Mouse (Mus musculus) MEL (cell line): ENCODE results near the gene Adgrg1. TPM values are rescaled to one million over a fixed set of nuclear protein-coding genes. Genes with fewer than 3 reads are reported as not detected.
"Not testable (repeated sequence)": the region's sequence is repeated elsewhere in the genome, so short reads cannot be mapped to it uniquely, and the experiment has no call there.

Source experiments
- DNase-seq: peaks from one replicate; pipeline ENCODE4 v3.0.0; 2011; ENCODE audit warnings: low read depth, low spot score
- H3K27ac ChIP-seq: 2 replicates; pipeline ENCODE4 v1.5.1; 2012; ENCODE audit warnings: low read depth, mild to moderate bottlenecking, control low read depth, low read length, moderate library complexity; ENCODE audit not compliant: control insufficient read depth
- H3K27me3 ChIP-seq, 2 experiments: fragments of 150-350 bp in 1 of 2; sonication (generic) in 1 of 2; 2 replicates each; pipeline ENCODE4 v1.6.1; 2012; ENCODE audit warnings: low read length in 2 of 2, mild to moderate bottlenecking in 2 of 2, improper control_type of control experiment in 1 of 2, moderate library complexity in 1 of 2; ENCODE audit not compliant: insufficient read depth in 2 of 2, control insufficient read depth in 1 of 2
- H3K36me3 ChIP-seq, 2 experiments: 2 replicates each; pipeline ENCODE4 v1.6.1; 2012 to 2014; ENCODE audit warnings: low read length in 2 of 2, improper control_type of control experiment in 1 of 2, inconsistent platforms in 1 of 2, mild to moderate bottlenecking in 1 of 2; ENCODE audit not compliant: insufficient read depth in 2 of 2, control insufficient read depth in 1 of 2
- H3K4me1 ChIP-seq, 2 experiments: fragments of 150-350 bp in 1 of 2; sonication (generic) in 1 of 2; 2 replicates each; pipeline ENCODE4 v1.6.1; 2012; ENCODE audit warnings: low read length in 2 of 2, improper control_type of control experiment in 1 of 2, mild to moderate bottlenecking in 1 of 2; ENCODE audit not compliant: insufficient read depth in 2 of 2, control insufficient read depth in 1 of 2
- H3K4me3 ChIP-seq, 2 experiments: fragments of 150-350 bp in 1 of 2; sonication (generic) in 1 of 2; 2 replicates each; pipeline ENCODE4 v1.5.1; 2012; ENCODE audit warnings: low read depth in 2 of 2, low read length in 2 of 2, mild to moderate bottlenecking in 2 of 2, moderate library complexity in 2 of 2, control low read depth in 1 of 2, improper control_type of control experiment in 1 of 2; ENCODE audit not compliant: control insufficient read depth in 1 of 2, insufficient read depth in 1 of 2
- H3K79me2 ChIP-seq: 2 replicates; pipeline ENCODE4 v1.6.1; 2012; ENCODE audit warnings: mild to moderate bottlenecking, low read length, moderate library complexity; ENCODE audit not compliant: control insufficient read depth, poor library complexity, insufficient read depth
- H3K9ac ChIP-seq: 2 replicates; pipeline ENCODE4 v1.6.1; 2012; ENCODE audit warnings: low read depth, mild to moderate bottlenecking, control low read depth, low read length, moderate library complexity; ENCODE audit not compliant: control insufficient read depth, poor library complexity, severe bottlenecking
- H3K9me3 ChIP-seq: fragments of 150-350 bp; sonication (generic); replicated peaks from 2 replicates; pipeline ENCODE4 v1.6.1; 2012; ENCODE audit warnings: mild to moderate bottlenecking, low read length, improper control_type of control experiment, moderate library complexity; ENCODE audit not compliant: insufficient read depth
- CTCF ChIP-seq, 3 experiments: IDR thresholded peaks in 2 of 3; conservative IDR thresholded peaks in 1 of 3; 2 replicates each; pipeline ENCODE4 v1.5.1; 2011 to 2012; ENCODE audit warnings: low read length in 3 of 3, low read depth in 2 of 3, mild to moderate bottlenecking in 2 of 3, improper control_type of control experiment in 1 of 3, inconsistent platforms in 1 of 3, mixed read lengths in 1 of 3, moderate library complexity in 1 of 3; ENCODE audit not compliant: control insufficient read depth in 1 of 3, insufficient read depth in 1 of 3, poor library complexity in 1 of 3, severe bottlenecking in 1 of 3
- NELFE ChIP-seq: IDR thresholded peaks from 2 replicates; pipeline ENCODE4 v1.6.1; 2011; ENCODE audit warnings: low read depth, low read length, improper control_type of control experiment
- POLR2AphosphoS2 ChIP-seq: IDR thresholded peaks from 2 replicates; pipeline ENCODE4 v1.6.1; 2011; ENCODE audit warnings: low read length, improper control_type of control experiment
- RAD21 ChIP-seq: IDR thresholded peaks from 2 replicates; pipeline ENCODE4 v1.6.1; 2011; ENCODE audit warnings: mild to moderate bottlenecking, low read depth, low read length, improper control_type of control experiment
- SMC3 ChIP-seq: IDR thresholded peaks from 2 replicates; pipeline ENCODE4 v1.6.1; 2011; ENCODE audit warnings: low read depth, low read length, improper control_type of control experiment
- TBP ChIP-seq: IDR thresholded peaks from 2 replicates; pipeline ENCODE4 v1.8.0; 2011; ENCODE audit warnings: low read depth, low read length, improper control_type of control experiment
- USF1 ChIP-seq: IDR thresholded peaks from 2 replicates; pipeline ENCODE4 v1.6.1; 2014; ENCODE audit warnings: low read depth, mild to moderate bottlenecking, inconsistent platforms, low read length, improper control_type of control experiment, moderate library complexity
- ZC3H11A ChIP-seq: IDR thresholded peaks from 2 replicates; pipeline ENCODE4 v1.6.1; 2012; ENCODE audit warnings: low read depth, mild to moderate bottlenecking, inconsistent platforms, low read length, improper control_type of control experiment
- polyA plus RNA-seq, 2 experiments: library from polyadenylated mRNA; stranded (reverse) in 1 of 2; unstranded in 1 of 2; fragments of >175 nt in 1 of 2; fragments of >200 nt in 1 of 2; gene quantifications; 2 replicates each; pipeline versions ENCODE4 v1.2.1 to v1.2.4; 2012; ENCODE audit warnings: low replicate concordance in 2 of 2, low read depth in 1 of 2; ENCODE audit not compliant: insufficient read length in 2 of 2, insufficient read depth in 1 of 2, missing spikeins in 1 of 2
- total RNA-seq: library from RNA; depleted of rRNA; stranded (reverse); fragments of 300-350 nt; gene quantifications from 2 replicates; pipeline ENCODE4 v1.2.3, GENCODE M21; 2012

Adgrg1 gene
- total and polyA plus RNA-seq, 3 experiments = 4.2 to 33.2 TPM; not detected in 1

DNA sequence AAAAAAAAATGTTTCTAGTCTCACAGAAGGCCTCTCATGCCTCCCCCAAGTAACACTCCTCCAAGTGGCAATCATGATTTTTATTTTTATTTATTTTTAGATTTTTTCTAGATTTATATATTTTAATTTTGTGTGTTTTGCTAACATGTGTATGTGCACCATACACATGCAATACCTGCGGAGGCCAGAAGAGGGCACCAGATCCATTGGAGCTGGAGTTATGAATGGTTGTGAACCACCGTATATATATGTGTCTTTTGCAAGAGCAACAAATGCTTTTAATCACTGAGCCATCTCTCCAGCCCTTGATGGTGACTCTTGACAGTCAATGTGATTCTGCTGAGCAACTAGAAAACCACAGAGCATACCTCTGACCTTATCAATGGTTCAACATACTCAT, 50.9 kb downstream of the Adgrg1 start:
- TF ChIP-seq RAD21 (peak; percentile 78), NELFE (no peak), TBP (no peak), CTCF (IDR thresholded peaks at IDR 0.05 in 2 of 3, conservative IDR thresholded peaks at IDR 0.05 in 1 of 3; ENCODE audit: control insufficient read depth in 1 of 3, insufficient read depth in 1 of 3, low read depth in 2 of 3, low read length in 3 of 3, poor library complexity in 1 of 3, severe bottlenecking in 1 of 3) (peak; percentile 73 to 74 (median 73)), SMC3 (peak; percentile 64), ZC3H11A (peak; percentile 60)
- Histone ChIP-seq H3K9me3 (no peaks in the 10 kb centered on the region), H3K36me3 (no peaks in the 10 kb centered on the region), H3K27me3 (peaks cover 0 to 3% of the 10 kb centered on the region in 2 experiments; a peak in 2 of 4 replicates), H3K4me3 (no peak overlapping the region), H3K4me1 (no peaks in the 10 kb centered on the region), H3K27ac (no peak overlapping the region), H3K79me2 (no peaks in the 10 kb centered on the region), H3K9ac (no peak overlapping the region)
- peak; percentile 63 for DNase-seq

DNA sequence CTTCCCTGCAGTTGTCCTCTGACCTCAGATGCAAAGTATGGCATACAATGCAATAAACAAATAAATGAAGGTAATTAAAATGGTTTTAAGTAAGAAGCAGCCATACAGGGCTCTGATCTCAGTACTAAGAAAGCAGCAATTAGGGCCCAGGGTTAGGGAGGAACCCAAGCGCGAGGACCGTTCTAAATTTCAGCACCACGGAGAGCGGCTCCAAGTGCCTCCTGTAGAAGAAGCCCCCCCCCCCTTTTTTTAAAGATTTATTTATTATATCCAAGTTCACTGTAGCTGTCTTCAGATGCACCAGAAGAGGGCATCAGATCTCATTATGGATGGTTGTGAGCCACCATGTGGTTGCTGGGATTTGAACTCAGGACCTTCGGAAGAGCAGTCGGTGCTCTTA, 53.8 kb downstream of the Adgrg1 start:
- H3K36me3 ChIP-seq, H3K9me3 ChIP-seq, H3K4me1 ChIP-seq, H3K27me3 ChIP-seq, H3K4me3 ChIP-seq, H3K9ac ChIP-seq, H3K27ac ChIP-seq, H3K79me2 ChIP-seq: not testable (repeated sequence)
- DNase-seq = peak; percentile 65

DNA sequence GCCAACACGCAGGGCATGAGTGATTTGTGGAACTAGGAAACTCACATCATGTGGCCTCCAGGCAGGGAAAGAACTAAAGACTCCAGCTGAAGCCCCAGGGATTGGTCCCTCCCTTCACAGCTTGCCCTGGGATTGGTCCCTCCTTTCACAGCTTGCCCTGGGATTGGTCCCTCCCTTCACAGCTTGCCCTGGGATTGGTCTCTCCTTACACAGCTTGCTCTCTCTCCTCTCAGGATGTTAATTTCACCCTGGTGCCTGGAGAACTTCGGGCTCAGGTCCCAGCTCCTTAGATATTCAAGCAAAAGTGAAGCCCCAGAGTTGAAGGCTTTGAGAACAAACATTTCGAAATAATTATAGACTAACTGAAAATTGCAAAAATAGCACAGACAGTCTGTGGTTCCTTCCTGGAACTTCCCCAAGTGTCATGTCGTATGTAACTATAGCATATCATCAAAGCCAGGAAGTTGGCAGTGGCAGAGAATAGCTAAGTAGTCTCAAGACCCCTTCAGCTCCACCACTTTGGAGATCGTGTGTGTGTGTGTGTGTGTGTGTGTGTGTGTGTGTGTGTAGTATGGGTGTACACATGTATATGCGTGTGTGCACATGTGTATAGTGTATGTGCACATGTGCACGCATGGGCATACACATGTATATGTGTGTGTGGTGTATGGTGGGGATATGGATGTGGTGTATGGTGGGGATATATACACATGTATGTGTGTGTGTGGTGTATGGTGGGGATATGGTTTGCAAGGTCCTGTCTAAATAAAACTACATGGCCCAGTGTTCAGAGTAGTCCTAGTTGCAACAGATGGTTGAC, 62.8 kb downstream of the Adgrg1 start:
- Histone ChIP-seq H3K27me3 (peaks cover 0 to 6% of the 10 kb centered on the region in 2 experiments), H3K36me3 (no peaks in the 10 kb centered on the region), H3K9ac (no peak overlapping the region), H3K27ac (no peak overlapping the region), H3K9me3 (no peaks in the 10 kb centered on the region), H3K79me2 (no peaks in the 10 kb centered on the region), H3K4me1 (no peaks in the 10 kb centered on the region), H3K4me3 (no peak overlapping the region)
- TF ChIP-seq USF1 = no peak
- TF ChIP-seq POLR2AphosphoS2 = no peak
- DNase-seq = peak; percentile 55
